Mouse (Mus musculus): ENCODE results near the gene Neurl2. TPM values are rescaled to one million over a fixed set of nuclear protein-coding genes. Genes with fewer than 3 reads are reported as not detected.
"Not testable (repeated sequence)": the region's sequence is repeated elsewhere in the genome, so short reads cannot be mapped to it uniquely, and the experiment has no call there.

Gene Neurl2
- polyA plus RNA-seq, 2 experiments: 5.5 to 7.2 TPM

GRCm38 (mm10) chr2:164803921-164804313 lies 29.3 kb downstream of the Neurl2 start:
- Histone ChIP-seq H3K9me3 (ENCODE audit: control insufficient read depth, low read length) (no peaks in the 10 kb centered on the region), H3K36me3 (ENCODE audit: control insufficient read depth, insufficient read depth, low read length) (peaks cover 30% of the 10 kb centered on the region), H3K9ac (ENCODE audit: low read depth, low read length, severe bottlenecking) (peak overlapping the region; percentile 69), H3K27ac (replicated peaks; ENCODE audit: low read depth, low read length) (no peak overlapping the region), H3K4me2 (replicated peaks; ENCODE audit: low read depth, low read length, severe bottlenecking) (peak overlapping the region; percentile 63), H3K4me1 (ENCODE audit: control insufficient read depth, insufficient read depth, low read length) (peaks cover 9% of the 10 kb centered on the region), H3K27me3 (ENCODE audit: control insufficient read depth, insufficient read depth, low read length) (no peaks in the 10 kb centered on the region), H3K4me3 (replicated peaks; ENCODE audit: low read length) (peak overlapping the region; percentile 73)
- no peak for TF ChIP-seq POLR2A (IDR thresholded peaks at IDR 0.05; ENCODE audit: borderline replicate concordance, extremely low read depth, insufficient read depth, insufficient read length)
- no peak for DNase-seq (ENCODE audit: low spot score)
- whole genome bisulfite sequencing: 41% methylated on average over 1 of the region's 1 CpGs
- no peak for ATAC-seq (ENCODE audit: low FRiP score, low read depth)

- H3K36me3 ChIP-seq (ENCODE audit: control insufficient read depth, insufficient read depth, low read length): peaks cover 26% of the 10 kb centered on the region
- H3K27ac ChIP-seq (replicated peaks; ENCODE audit: low read depth, low read length): no peak overlapping the region
- H3K4me2 ChIP-seq (replicated peaks; ENCODE audit: low read depth, low read length, severe bottlenecking): peak overlapping the region; percentile 63
- DNase-seq (ENCODE audit: low spot score): no peak
- TF ChIP-seq POLR2A (IDR thresholded peaks at IDR 0.05; ENCODE audit: borderline replicate concordance, extremely low read depth, insufficient read depth, insufficient read length): no peak
- no peaks in the 10 kb centered on the region for H3K27me3 ChIP-seq (ENCODE audit: control insufficient read depth, insufficient read depth, low read length)
- no peak for ATAC-seq (ENCODE audit: low FRiP score, low read depth)
- peak overlapping the region; percentile 73 for H3K4me3 ChIP-seq (replicated peaks; ENCODE audit: low read length)
- 92% methylated on average over 16 of the region's 16 CpGs for WGBS
- no peaks in the 10 kb centered on the region for H3K9me3 ChIP-seq (ENCODE audit: control insufficient read depth, low read length)
- peak overlapping the region; percentile 69 for H3K9ac ChIP-seq (ENCODE audit: low read depth, low read length, severe bottlenecking)
- H3K4me1 ChIP-seq (ENCODE audit: control insufficient read depth, insufficient read depth, low read length): peaks cover 9% of the 10 kb centered on the region
These were observed 29.9 kb downstream of the Neurl2 start for GRCm38 (mm10) chr2:164803201-164803920.

GRCm38 (mm10) chr2:164800252-164801004 lies 32.8 kb downstream of the Neurl2 start:
- DNase-seq (ENCODE audit: low spot score) (no peak), ATAC-seq (ENCODE audit: low FRiP score, low read depth) (no peak)
- peaks cover 52% of the 10 kb centered on the region for H3K36me3 ChIP-seq (ENCODE audit: control insufficient read depth, insufficient read depth, low read length)
- H3K4me3 ChIP-seq (replicated peaks; ENCODE audit: low read length): no peak overlapping the region
- TF ChIP-seq POLR2A (IDR thresholded peaks at IDR 0.05; ENCODE audit: borderline replicate concordance, extremely low read depth, insufficient read depth, insufficient read length): no peak
- H3K27me3 ChIP-seq (ENCODE audit: control insufficient read depth, insufficient read depth, low read length): no peaks in the 10 kb centered on the region
- H3K9ac ChIP-seq (ENCODE audit: low read depth, low read length, severe bottlenecking): no peak overlapping the region
- no peak overlapping the region for H3K27ac ChIP-seq (replicated peaks; ENCODE audit: low read depth, low read length)
- WGBS: 90% methylated on average over 13 of the region's 13 CpGs
- peaks cover 7% of the 10 kb centered on the region for H3K4me1 ChIP-seq (ENCODE audit: control insufficient read depth, insufficient read depth, low read length)
- H3K4me2 ChIP-seq (replicated peaks; ENCODE audit: low read depth, low read length, severe bottlenecking): no peak overlapping the region
- no peaks in the 10 kb centered on the region for H3K9me3 ChIP-seq (ENCODE audit: control insufficient read depth, low read length)

GRCm38 (mm10) chr2:164798554-164798953 lies 34.7 kb downstream of the Neurl2 start:
- WGBS: 81% methylated on average over 6 of the region's 6 CpGs

GRCm38 (mm10) chr2:164795868-164796267 lies 37.4 kb downstream of the Neurl2 start:
- no peak for TF ChIP-seq POLR2A (IDR thresholded peaks at IDR 0.05; ENCODE audit: borderline replicate concordance, extremely low read depth, insufficient read depth, insufficient read length)
- Histone ChIP-seq H3K27me3 (ENCODE audit: control insufficient read depth, insufficient read depth, low read length) (no peaks in the 10 kb centered on the region), H3K4me3 (replicated peaks; ENCODE audit: low read length) (no peak overlapping the region), H3K9me3 (ENCODE audit: control insufficient read depth, low read length) (no peaks in the 10 kb centered on the region), H3K9ac (ENCODE audit: low read depth, low read length, severe bottlenecking) (no peak overlapping the region), H3K36me3 (ENCODE audit: control insufficient read depth, insufficient read depth, low read length) (peaks cover 82% of the 10 kb centered on the region), H3K27ac (replicated peaks; ENCODE audit: low read depth, low read length) (no peak overlapping the region), H3K4me1 (ENCODE audit: control insufficient read depth, insufficient read depth, low read length) (no peaks in the 10 kb centered on the region), H3K4me2 (replicated peaks; ENCODE audit: low read depth, low read length, severe bottlenecking) (no peak overlapping the region)
- WGBS: 83% methylated on average over 4 of the region's 4 CpGs
- ATAC-seq (ENCODE audit: low FRiP score, low read depth) (no peak), DNase-seq (ENCODE audit: low spot score) (no peak)

More at GRCm38 (mm10) chr2:164798554-164798953, 34.7 kb downstream of the Neurl2 start:
- H3K36me3 ChIP-seq (ENCODE audit: control insufficient read depth, insufficient read depth, low read length): peaks cover 69% of the 10 kb centered on the region
- not testable (repeated sequence) for H3K27ac ChIP-seq (replicated peaks; ENCODE audit: low read depth, low read length); DNase-seq (ENCODE audit: low spot score); ATAC-seq (ENCODE audit: low FRiP score, low read depth); H3K4me2 ChIP-seq (replicated peaks; ENCODE audit: low read depth, low read length, severe bottlenecking); H3K9me3 ChIP-seq (ENCODE audit: control insufficient read depth, low read length); H3K9ac ChIP-seq (ENCODE audit: low read depth, low read length, severe bottlenecking); H3K4me3 ChIP-seq (replicated peaks; ENCODE audit: low read length); H3K4me1 ChIP-seq (ENCODE audit: control insufficient read depth, insufficient read depth, low read length); H3K27me3 ChIP-seq (ENCODE audit: control insufficient read depth, insufficient read depth, low read length)
